Mouse (Mus musculus) myocyte (in vitro differentiated cells): ENCODE measurements around the gene Hoxc8. TPM values are rescaled to one million over a fixed set of nuclear protein-coding genes. Genes with fewer than 3 reads are reported as not detected.

Source experiments
- H3K27me3 ChIP-seq: one replicate; pipeline ENCODE4 v1.6.1; 2011; ENCODE audit not compliant: control insufficient read depth, insufficient read depth, insufficient read length
- H3K36me3 ChIP-seq: one replicate; pipeline ENCODE4 v1.6.1; 2011; ENCODE audit not compliant: control insufficient read depth, insufficient read depth
- H3K4me2 ChIP-seq: one replicate; pipeline ENCODE4 v1.6.1; 2011; ENCODE audit warnings: low read depth, control low read depth
- H3K4me3 ChIP-seq: one replicate; pipeline ENCODE4 v1.5.1; 2011; ENCODE audit warnings: mild to moderate bottlenecking, control low read depth, moderate library complexity
- H3K79me2 ChIP-seq: one replicate; pipeline ENCODE4 v1.6.1; 2011; ENCODE audit not compliant: control insufficient read depth, insufficient read depth
- H3ac ChIP-seq: one replicate; pipeline ENCODE4 v1.6.1; 2011; ENCODE audit not compliant: control insufficient read depth, insufficient read length
- CEBPB ChIP-seq: IDR thresholded peaks from 2 replicates; pipeline ENCODE4 v1.6.1; 2011; ENCODE audit warnings: mild to moderate bottlenecking, moderate library complexity; ENCODE audit not compliant: poor library complexity, insufficient read depth, severe bottlenecking
- E2F4 ChIP-seq: IDR thresholded peaks from one replicate; pipeline ENCODE4 v1.6.1; 2011; ENCODE audit warnings: mild to moderate bottlenecking, control low read depth, moderate library complexity; ENCODE audit not compliant: insufficient read depth
- MAX ChIP-seq: IDR thresholded peaks from one replicate; pipeline ENCODE4 v1.6.1; 2011; ENCODE audit warnings: low read depth, mild to moderate bottlenecking, control low read depth
- MYOD1 ChIP-seq, 3 experiments: IDR thresholded peaks; one replicate each; pipeline ENCODE4 v1.6.1; 2011; ENCODE audit warnings: control low read depth in 2 of 3, low read depth in 2 of 3, mild to moderate bottlenecking in 2 of 3, moderate library complexity in 1 of 3; ENCODE audit not compliant: insufficient read length in 2 of 3, control insufficient read depth in 1 of 3
- MYOG ChIP-seq, 3 experiments: IDR thresholded peaks; one replicate each; pipeline ENCODE4 v1.6.1; 2011; ENCODE audit warnings: control low read depth in 2 of 3, low read depth in 2 of 3, mild to moderate bottlenecking in 2 of 3; ENCODE audit not compliant: insufficient read length in 2 of 3, control insufficient read depth in 1 of 3, insufficient read depth in 1 of 3
- POLR2A ChIP-seq: IDR thresholded peaks from one replicate; pipeline ENCODE4 v1.6.1; 2011; ENCODE audit warnings: low read depth, mild to moderate bottlenecking, control low read depth, moderate library complexity; ENCODE audit not compliant: insufficient read length
- POLR2AphosphoS2 ChIP-seq: IDR thresholded peaks from one replicate; pipeline ENCODE4 v1.6.1; 2011; ENCODE audit warnings: low read depth, control low read depth; ENCODE audit not compliant: insufficient read length
- REST ChIP-seq: IDR thresholded peaks from one replicate; pipeline ENCODE4 v1.6.1; 2011; ENCODE audit warnings: mild to moderate bottlenecking, control low read depth, moderate library complexity; ENCODE audit not compliant: insufficient read depth, insufficient read length
- SRF ChIP-seq: IDR thresholded peaks from one replicate; pipeline ENCODE4 v1.6.1; 2011; ENCODE audit warnings: low read depth; ENCODE audit not compliant: control insufficient read depth, insufficient read length
- TCF12 ChIP-seq: IDR thresholded peaks from one replicate; pipeline ENCODE4 v1.6.1; 2011; ENCODE audit warnings: mild to moderate bottlenecking, control low read depth; ENCODE audit not compliant: poor library complexity, insufficient read depth, severe bottlenecking
- TCF3 ChIP-seq: IDR thresholded peaks from one replicate; pipeline ENCODE4 v1.6.1; 2011; ENCODE audit warnings: low read depth, control low read depth; ENCODE audit not compliant: insufficient read length
- USF1 ChIP-seq: IDR thresholded peaks from one replicate; pipeline ENCODE4 v1.6.1; 2011; ENCODE audit warnings: low read depth, mild to moderate bottlenecking, control low read depth, moderate library complexity
- polyA plus RNA-seq: library from polyadenylated mRNA; unstranded; fragments of >200 nt; fragmentation: generic; extraction: Trizol; gene quantifications from one replicate; pipeline ENCODE4 v1.2.1, GENCODE M21; 2012; ENCODE audit warnings: missing spikeins

Hoxc8 gene
- polyA plus RNA-seq, 1 experiment: 0.71 TPM

GRCm38 (mm10) chr15:103039609-103040008 lies 49.2 kb downstream of the Hoxc8 start:
- no peak for TF ChIP-seq MAX
- no peak for TF ChIP-seq TCF3
- no peak for TF ChIP-seq CEBPB
- no peak for TF ChIP-seq MYOD1 (IDR thresholded peaks at IDR 0.05; ENCODE audit: control insufficient read depth in 1 of 3, insufficient read length in 2 of 3, low read depth in 2 of 3)
- TF ChIP-seq POLR2AphosphoS2: no peak
- no peak for TF ChIP-seq SRF
- TF ChIP-seq E2F4: no peak
- no peak for TF ChIP-seq USF1
- no peak for TF ChIP-seq TCF12
- TF ChIP-seq MYOG (IDR thresholded peaks at IDR 0.05; ENCODE audit: control insufficient read depth in 1 of 3, insufficient read depth in 1 of 3, insufficient read length in 2 of 3, low read depth in 2 of 3): no peak
- TF ChIP-seq POLR2A: no peak
- no peak for TF ChIP-seq REST
- no peaks in the 10 kb centered on the region for H3K27me3 ChIP-seq

GRCm38 (mm10) chr15:103040601-103041000 lies 50.2 kb downstream of the Hoxc8 start:
- Histone ChIP-seq H3K36me3 (no peaks in the 10 kb centered on the region), H3K4me2 (no peak overlapping the region), H3K27me3 (no peaks in the 10 kb centered on the region), H3ac (no peak overlapping the region), H3K4me3 (no peak overlapping the region), H3K79me2 (no peaks in the 10 kb centered on the region)
- no peak for TF ChIP-seq E2F4
- TF ChIP-seq POLR2A: no peak
- TF ChIP-seq MYOD1 (IDR thresholded peaks at IDR 0.05; ENCODE audit: control insufficient read depth in 1 of 3, insufficient read length in 2 of 3, low read depth in 2 of 3): no peak
- TF ChIP-seq TCF12: no peak
- no peak for TF ChIP-seq MYOG (IDR thresholded peaks at IDR 0.05; ENCODE audit: control insufficient read depth in 1 of 3, insufficient read depth in 1 of 3, insufficient read length in 2 of 3, low read depth in 2 of 3)

More at GRCm38 (mm10) chr15:103039609-103040008, 49.2 kb downstream of the Hoxc8 start:
- Histone ChIP-seq H3K4me3 (no peak overlapping the region), H3ac (no peak overlapping the region), H3K4me2 (no peak overlapping the region), H3K79me2 (no peaks in the 10 kb centered on the region), H3K36me3 (no peaks in the 10 kb centered on the region)

GRCm38 (mm10) chr15:103041613-103042012 lies 51.2 kb downstream of the Hoxc8 start:
- TF ChIP-seq SRF: no peak
- no peak for TF ChIP-seq TCF12
- TF ChIP-seq MYOG (IDR thresholded peaks at IDR 0.05; ENCODE audit: control insufficient read depth in 1 of 3, insufficient read depth in 1 of 3, insufficient read length in 2 of 3, low read depth in 2 of 3): no peak
- no peak for TF ChIP-seq MAX
- no peak for TF ChIP-seq POLR2A
- no peak for TF ChIP-seq MYOD1 (IDR thresholded peaks at IDR 0.05; ENCODE audit: control insufficient read depth in 1 of 3, insufficient read length in 2 of 3, low read depth in 2 of 3)
- no peak for TF ChIP-seq TCF3
- TF ChIP-seq E2F4: no peak
- no peak for TF ChIP-seq POLR2AphosphoS2
- no peak for TF ChIP-seq REST
- no peak for TF ChIP-seq USF1
- TF ChIP-seq CEBPB: no peak
- H3K79me2 ChIP-seq: no peaks in the 10 kb centered on the region
- no peaks in the 10 kb centered on the region for H3K36me3 ChIP-seq
- no peak overlapping the region for H3ac ChIP-seq
- no peaks in the 10 kb centered on the region for H3K27me3 ChIP-seq
- no peak overlapping the region for H3K4me3 ChIP-seq
- H3K4me2 ChIP-seq: no peak overlapping the region

- no peak overlapping the region for H3ac ChIP-seq
- no peaks in the 10 kb centered on the region for H3K79me2 ChIP-seq
- H3K36me3 ChIP-seq: no peaks in the 10 kb centered on the region
- no peak overlapping the region for H3K4me2 ChIP-seq
- no peak for TF ChIP-seq USF1
- TF ChIP-seq MYOD1 (IDR thresholded peaks at IDR 0.05; ENCODE audit: control insufficient read depth in 1 of 3, insufficient read length in 2 of 3, low read depth in 2 of 3): no peak
- TF ChIP-seq SRF: no peak
- TF ChIP-seq POLR2A: no peak
- no peak for TF ChIP-seq POLR2AphosphoS2
- TF ChIP-seq E2F4: no peak
- no peak for TF ChIP-seq TCF3
- TF ChIP-seq CEBPB: no peak
- TF ChIP-seq TCF12: no peak
- TF ChIP-seq MAX: no peak
- TF ChIP-seq MYOG (IDR thresholded peaks at IDR 0.05; ENCODE audit: control insufficient read depth in 1 of 3, insufficient read depth in 1 of 3, insufficient read length in 2 of 3, low read depth in 2 of 3): no peak
- TF ChIP-seq REST: no peak
- no peak overlapping the region for H3K4me3 ChIP-seq
- H3K27me3 ChIP-seq: no peaks in the 10 kb centered on the region
Observed at GRCm38 (mm10) chr15:103042209-103042608, 51.8 kb downstream of the Hoxc8 start.

Other genes with a start within 250 kb of the Hoxc8 start
- gene Hoxc13, start 69.5 kb upstream of the Hoxc8 start, polyA plus RNA-seq: 5.8 TPM
- 5.6 TPM for gene Hoxc12, start 53.9 kb upstream of the Hoxc8 start, polyA plus RNA-seq
- gene Hoxc11, start 36.2 kb upstream of the Hoxc8 start, polyA plus RNA-seq: 20.5 TPM
- gene Hoxc10, start 23.8 kb upstream of the Hoxc8 start, polyA plus RNA-seq: 43.5 TPM
- 1.2 TPM for gene Hoxc5, start 23.2 kb upstream of the Hoxc8 start, polyA plus RNA-seq
- gene Hoxc9, start 14.2 kb upstream of the Hoxc8 start, polyA plus RNA-seq: 10.5 TPM
- 14.0 TPM for gene Hoxc6, start 7.7 kb downstream of the Hoxc8 start, polyA plus RNA-seq
- 3.6 TPM for gene Hoxc4, start 28.3 kb downstream of the Hoxc8 start, polyA plus RNA-seq
- 18.6 TPM for gene Smug1, start 176.5 kb downstream of the Hoxc8 start, polyA plus RNA-seq
- 54.8 TPM for gene Cbx5, start 249.2 kb downstream of the Hoxc8 start, polyA plus RNA-seq
- gene Hnrnpa1, start 249.8 kb downstream of the Hoxc8 start, polyA plus RNA-seq: 285 TPM